Mouse (Mus musculus): ENCODE results near the gene Casc1. TPM values are rescaled to one million over a fixed set of nuclear protein-coding genes. Genes with fewer than 3 reads are reported as not detected.
"Not testable (repeated sequence)": the region's sequence is repeated elsewhere in the genome, so short reads cannot be mapped to it uniquely, and the experiment has no call there.

The Casc1 gene
- polyA plus RNA-seq, 2 experiments from 2014 or later: 0.19 to 0.57 TPM

GRCm38 (mm10) chr6:145135804-145136203 lies 75.0 kb downstream of the Casc1 start:
- ATAC-seq: no peak

- ATAC-seq: peak; percentile 49
Measured at GRCm38 (mm10) chr6:145135295-145135694, 75.5 kb downstream of the Casc1 start.

- ATAC-seq: not testable (repeated sequence)
Measured at GRCm38 (mm10) chr6:145132969-145133368, 77.8 kb downstream of the Casc1 start.

GRCm38 (mm10) chr6:145131991-145132390 lies 78.8 kb downstream of the Casc1 start:
- no peak for ATAC-seq

GRCm38 (mm10) chr6:145129563-145129962 lies 81.2 kb downstream of the Casc1 start:
- ATAC-seq: no peak

- ATAC-seq: no peak
Measured at GRCm38 (mm10) chr6:145127652-145128051, 83.2 kb downstream of the Casc1 start.

- ATAC-seq: no peak
Measured at GRCm38 (mm10) chr6:145125591-145126113, 85.2 kb downstream of the Casc1 start.

Other genes with a start within 250 kb of the Casc1 start
- 10 to 100 TPM; 13.0 to 15.1 TPM for gene Bcat1, start 134.8 kb downstream of the Casc1 start, polyA plus RNA-seq (2017; shearing (Covaris generic))
- gene Lrmp, start 95.4 kb downstream of the Casc1 start, polyA plus RNA-seq (2017; shearing (Covaris generic)): 100 to 1,000 TPM; 110 to 124 TPM
- gene Etfrf1, start 129 bp upstream of the Casc1 start, polyA plus RNA-seq (2017; shearing (Covaris generic)): 10 to 100 TPM; 16.3 to 26.0 TPM
- gene Kras, start 39.2 kb upstream of the Casc1 start, polyA plus RNA-seq (2017; shearing (Covaris generic)): 10 to 100 TPM; 23.8 to 42.3 TPM

Data from activated CD4-positive, CD25-positive, alpha-beta regulatory T cell, adult 4 months (primary cell).